Mouse (Mus musculus) testis, postnatal 10 days (tissue): ENCODE measurements at regions not wholly inside any gene's neighbourhood (a gene's known extent, or its start where the extent isn't known, plus 50 kb on each side); places are given as distances from the start of the nearest gene placed in this dataset.

Source experiments
- DNase-seq: peaks from one replicate; pipeline ENCODE4 v3.0.0; 2021; ENCODE audit warnings: low spot score

DNA sequence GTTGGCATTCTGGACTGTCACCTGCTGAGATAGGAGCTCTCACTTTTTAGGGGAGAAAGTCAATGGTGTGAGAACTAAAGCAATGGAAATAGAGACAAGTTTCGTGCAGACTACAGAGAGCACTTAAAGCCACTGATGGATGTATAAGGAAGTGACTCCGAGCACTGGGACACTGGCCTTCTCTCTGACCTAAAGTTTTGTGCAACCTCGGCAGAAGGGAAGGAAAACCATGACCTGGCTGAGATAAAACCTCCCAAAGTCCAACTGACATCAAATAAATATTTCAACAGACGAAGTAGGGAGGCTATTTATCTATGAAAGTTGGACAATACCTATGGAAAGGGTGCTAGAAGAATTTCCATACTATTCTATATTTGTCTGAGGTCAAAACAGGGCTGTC lies 80.0 kb upstream of the Ahr start:
- DNase-seq = no peak

DNA sequence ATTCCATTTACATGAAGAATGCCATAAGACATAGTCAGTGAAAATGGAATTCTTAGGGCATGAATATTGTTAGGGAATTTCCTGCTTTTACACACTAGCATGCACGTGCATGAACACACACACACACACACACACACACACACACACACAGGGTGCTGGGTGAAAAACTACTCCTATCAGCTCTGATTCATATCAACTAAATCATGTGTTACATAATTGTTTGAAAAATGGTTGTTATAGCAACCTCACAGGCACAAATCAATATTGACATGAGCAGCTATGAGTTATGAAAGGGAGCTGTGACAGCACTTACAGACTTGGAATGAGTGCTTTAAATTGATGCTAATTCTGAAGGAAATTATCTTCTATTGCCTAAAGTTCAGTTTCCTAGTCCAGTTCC lies 72.8 kb upstream of the Ahr start:
- no peak for DNase-seq

DNA sequence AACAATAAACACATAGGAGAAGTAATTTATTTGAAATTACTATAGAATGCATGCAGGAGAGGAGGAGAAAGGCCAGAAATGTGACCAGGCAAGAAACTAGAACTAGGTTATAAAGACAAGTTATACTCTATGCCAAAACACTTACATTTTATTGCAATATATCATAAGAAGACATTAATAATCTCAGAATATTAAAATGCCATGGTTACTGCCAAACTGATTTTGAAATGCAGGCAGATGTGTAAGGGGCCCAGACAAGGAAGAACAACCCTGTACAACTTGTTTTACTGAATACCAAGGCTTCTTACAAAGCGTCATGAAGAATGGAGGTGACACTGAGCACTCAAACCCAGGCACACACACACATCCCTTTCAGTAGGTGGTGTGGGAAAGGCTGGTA lies 68.9 kb upstream of the Ahr start:
- no peak for DNase-seq

DNA sequence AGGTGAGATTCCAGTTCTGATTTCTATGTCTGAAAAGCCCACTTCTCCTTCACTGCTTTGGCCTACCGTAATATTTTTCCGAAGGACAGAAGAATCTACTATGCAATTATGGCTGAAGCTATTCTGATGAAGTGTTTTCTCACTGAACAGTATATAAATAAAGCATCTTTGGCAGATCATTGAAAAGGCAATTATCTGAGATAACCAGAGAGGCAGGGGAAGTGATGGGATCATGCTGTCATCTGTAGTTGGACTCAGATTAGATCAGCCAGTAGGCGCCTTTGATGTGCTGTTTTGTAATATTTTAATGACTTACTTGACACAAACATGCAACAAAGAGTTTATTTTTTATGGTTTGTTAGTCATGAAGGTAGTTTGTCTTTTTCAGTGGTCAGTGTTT lies 67.8 kb upstream of the Ahr start:
- DNase-seq = no peak

DNA sequence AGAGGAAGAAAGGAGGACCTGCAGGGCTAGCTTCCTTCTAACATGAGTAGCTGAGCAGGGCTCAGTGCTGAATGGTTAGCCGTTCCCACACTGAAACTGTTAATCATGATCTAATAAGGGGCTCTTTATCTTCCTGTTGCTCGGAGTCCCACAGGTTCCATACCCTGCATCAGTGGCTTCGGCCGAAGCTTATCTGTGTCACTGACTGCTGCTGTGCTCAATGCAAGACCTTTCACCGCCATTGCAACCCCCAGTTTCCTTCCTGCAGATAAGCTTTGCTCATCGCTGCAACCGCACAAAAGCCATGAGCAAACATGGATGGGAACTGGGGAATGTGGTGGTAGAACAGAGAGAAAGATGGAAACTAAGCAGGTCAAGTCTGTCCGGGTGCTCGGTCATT lies 63.5 kb upstream of the Ahr start:
- DNase-seq = no peak

DNA sequence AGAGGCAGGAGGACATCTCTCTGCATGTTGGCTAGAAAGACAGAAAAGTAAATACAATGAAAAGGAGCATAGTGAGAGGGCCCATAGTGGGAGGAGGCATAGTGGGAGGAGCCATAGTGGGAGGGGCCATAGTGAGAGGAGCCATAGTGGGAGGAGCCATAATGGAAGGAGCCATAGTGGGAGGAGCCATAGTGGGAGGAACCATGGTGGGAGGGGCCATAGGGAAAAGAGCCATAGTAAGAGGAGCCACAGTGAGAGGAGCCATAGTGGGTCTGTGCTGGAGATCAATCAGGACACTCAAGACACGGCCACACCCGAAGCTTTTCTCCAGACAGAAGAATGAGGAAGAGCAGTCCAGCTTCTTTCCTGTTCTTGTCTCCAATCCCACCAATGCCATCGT lies 58.0 kb upstream of the Ahr start:
- no peak for DNase-seq
